Mouse (Mus musculus) CH12.LX (cell line): ENCODE results near the gene Mcl1. TPM values are rescaled to one million over a fixed set of nuclear protein-coding genes. Genes with fewer than 3 reads are reported as not detected.

Experiments used
- DNase-seq: peaks from one replicate; pipeline ENCODE4 v3.0.0-alpha.2; 2013; ENCODE audit errors: extremely low read depth
- H3K27ac ChIP-seq: 2 replicates; pipeline ENCODE4 v1.5.1; 2012; ENCODE audit warnings: low read depth, mild to moderate bottlenecking, control low read depth, moderate library complexity; ENCODE audit not compliant: insufficient read depth
- H3K27me3 ChIP-seq: replicated peaks from 2 replicates; pipeline ENCODE3; 2012; ENCODE audit warnings: inconsistent platforms
- H3K36me3 ChIP-seq, 2 experiments: replicated peaks in 1 of 2; 2 replicates each; pipeline versions ENCODE3 to v1.6.1; 2012; ENCODE audit warnings: inconsistent platforms in 1 of 2, low read length in 1 of 2, mild to moderate bottlenecking in 1 of 2, mixed read lengths in 1 of 2, moderate library complexity in 1 of 2; ENCODE audit not compliant: control insufficient read depth in 1 of 2, insufficient read depth in 1 of 2
- H3K4me1 ChIP-seq, 2 experiments: 2 replicates each; pipeline ENCODE4 v1.6.1; 2012; ENCODE audit warnings: inconsistent platforms in 1 of 2, moderate library complexity in 1 of 2; ENCODE audit not compliant: insufficient read depth in 2 of 2, control insufficient read depth in 1 of 2
- H3K4me2 ChIP-seq: 2 replicates; pipeline ENCODE4 v1.6.1; 2012; ENCODE audit warnings: low read depth, mild to moderate bottlenecking, control low read depth; ENCODE audit not compliant: poor library complexity, insufficient read depth, severe bottlenecking
- H3K4me3 ChIP-seq, 3 experiments: fragments of 150-350 bp in 1 of 3; sonication (generic) in 1 of 3; replicated peaks in 1 of 3; 2 replicates each; pipeline versions ENCODE3 to v1.5.1; 2011 to 2012; ENCODE audit warnings: low read depth in 2 of 3, low read length in 2 of 3, mild to moderate bottlenecking in 2 of 3, moderate library complexity in 2 of 3, control low read depth in 1 of 3, improper control_type of control experiment in 1 of 3, inconsistent platforms in 1 of 3, mixed read lengths in 1 of 3; ENCODE audit not compliant: poor library complexity in 1 of 3
- H3K79me2 ChIP-seq: replicated peaks from 2 replicates; pipeline ENCODE4 v1.6.1; 2012; ENCODE audit warnings: mild to moderate bottlenecking, moderate library complexity; ENCODE audit not compliant: control insufficient read depth, poor library complexity, insufficient read depth, severe bottlenecking; ENCODE audit errors: extremely low read depth
- H3K9ac ChIP-seq: 2 replicates; pipeline ENCODE4 v1.6.1; 2012; ENCODE audit warnings: low read depth, mild to moderate bottlenecking, control low read depth, moderate library complexity; ENCODE audit not compliant: insufficient read depth
- H3K9me3 ChIP-seq: replicated peaks from 2 replicates; pipeline ENCODE3; 2012; ENCODE audit warnings: low read length, inconsistent platforms, mixed read lengths
- BHLHE40 ChIP-seq: IDR thresholded peaks from 2 replicates; pipeline ENCODE4 v1.6.1; 2011; ENCODE audit warnings: mild to moderate bottlenecking, low read depth, low read length, improper control_type of control experiment
- CHD1 ChIP-seq: IDR thresholded peaks from 2 replicates; pipeline ENCODE4 v1.6.1; 2012; ENCODE audit warnings: low read depth, low read length, improper control_type of control experiment, inconsistent platforms
- CHD2 ChIP-seq: IDR thresholded peaks from 2 replicates; pipeline ENCODE4 v1.6.1; 2011; ENCODE audit warnings: low read length, improper control_type of control experiment
- E2F4 ChIP-seq: IDR thresholded peaks from 2 replicates; pipeline ENCODE4 v1.6.1; 2011; ENCODE audit warnings: low read depth, low read length, improper control_type of control experiment; ENCODE audit not compliant: insufficient replicate concordance
- ELF1 ChIP-seq: IDR thresholded peaks from 2 replicates; pipeline ENCODE4 v1.6.1; 2014; ENCODE audit warnings: low read depth, mild to moderate bottlenecking, inconsistent platforms, low read length, improper control_type of control experiment
- HCFC1 ChIP-seq: IDR thresholded peaks from 2 replicates; pipeline ENCODE4 v1.6.1; 2012; ENCODE audit warnings: low read depth, mild to moderate bottlenecking, inconsistent platforms, low read length, improper control_type of control experiment
- KAT2A ChIP-seq: IDR thresholded peaks from 2 replicates; pipeline ENCODE4 v1.6.1; 2012; ENCODE audit warnings: low read length, improper control_type of control experiment, inconsistent platforms; ENCODE audit not compliant: insufficient replicate concordance
- MAFK ChIP-seq: IDR thresholded peaks from 2 replicates; pipeline ENCODE4 v1.6.1; 2011; ENCODE audit warnings: low read length, improper control_type of control experiment; ENCODE audit not compliant: insufficient replicate concordance
- MAZ ChIP-seq: IDR thresholded peaks from 2 replicates; pipeline ENCODE4 v1.6.1; 2012; ENCODE audit warnings: low read depth, mild to moderate bottlenecking, inconsistent platforms, low read length, improper control_type of control experiment, moderate library complexity
- NELFE ChIP-seq: IDR thresholded peaks from 2 replicates; pipeline ENCODE4 v1.6.1; 2011; ENCODE audit warnings: low read depth, low read length, improper control_type of control experiment
- PAX5 ChIP-seq: IDR thresholded peaks from 2 replicates; pipeline ENCODE4 v1.6.1; 2012; ENCODE audit warnings: low read length, inconsistent platforms, mixed read lengths
- RCOR1 ChIP-seq: conservative IDR thresholded peaks from 2 replicates; pipeline ENCODE4 v1.6.1; 2012; ENCODE audit warnings: low read depth, mild to moderate bottlenecking, inconsistent platforms, low read length, improper control_type of control experiment
- SIN3A ChIP-seq: IDR thresholded peaks from 2 replicates; pipeline ENCODE4 v1.6.1; 2012; ENCODE audit warnings: low read length, improper control_type of control experiment, inconsistent platforms
- TBP ChIP-seq: conservative IDR thresholded peaks from 2 replicates; pipeline ENCODE4 v1.6.1; 2011; ENCODE audit warnings: low read depth, low read length, improper control_type of control experiment
- TCF12 ChIP-seq: IDR thresholded peaks from 2 replicates; pipeline ENCODE4 v1.6.1; 2014; ENCODE audit warnings: low read depth, mild to moderate bottlenecking, inconsistent platforms, low read length, improper control_type of control experiment
- ZKSCAN1 ChIP-seq: IDR thresholded peaks from 2 replicates; pipeline ENCODE4 v1.6.1; 2012; ENCODE audit warnings: low read depth, inconsistent platforms, low read length, improper control_type of control experiment, borderline replicate concordance
- dilution Hi-C: fragments of 300-500 bp; cut with MboI; formaldehyde crosslinking; loops from 2 replicates; pipeline ENCODE4 v1.14.3; 2020; ENCODE audit warnings: low sequenced_read_pairs; ENCODE audit not compliant: extremely low pct_unique_long_range_greater_than_20kb, extremely low pct_ligation_motif_present
- in situ Hi-C: fragments of 300-500 bp; cut with MboI; formaldehyde crosslinking; loops from 3 replicates; pipeline ENCODE4 v1.14.3; 2019; ENCODE audit warnings: low sequenced_read_pairs, low pct_ligation_motif_present, low pct_unique_long_range_greater_than_20kb, mixed read lengths
- polyA plus RNA-seq: library from polyadenylated mRNA; unstranded; fragments of >175 nt; gene quantifications from 2 replicates; pipeline ENCODE4 v1.2.1, GENCODE M21; 2012; ENCODE audit warnings: low read depth; ENCODE audit not compliant: insufficient read length
- total RNA-seq, 2 experiments: library from RNA; depleted of rRNA; stranded (reverse); fragments of 300-350 nt in 1 of 2; fragments of >200 nt in 1 of 2; gene quantifications; 2 replicates each; pipeline ENCODE4 v1.2.3; 2012 to 2014

Gene Mcl1
- total and polyA plus RNA-seq, 3 experiments = 95.9 to 225 (median 188) TPM

- H3K4me3 ChIP-seq = no peak overlapping the region
- H3K36me3 ChIP-seq = no peaks in the 10 kb centered on the region
- H3K9me3 ChIP-seq = no peaks in the 10 kb centered on the region
- TF ChIP-seq MAZ (0 out of 2 replicates have a peak, but pooled peaks have one; percentile 3), MAFK (no peak), ZKSCAN1 (no peak), KAT2A (no peak), CHD1 (no peak), TBP (no peak), BHLHE40 (no peak), ELF1 (no peak), CHD2 (peak; percentile 83), SIN3A (no peak)
- peak overlapping the region; percentile 8 for H3K4me2 ChIP-seq
- in situ Hi-C loops = loop anchor here (10.0 kb wide), 1 partner anchor 572 kb away; the partner anchor contains the start of genes Hist2h2ac and Hist2h2be
- H3K79me2 ChIP-seq = no peaks in the 10 kb centered on the region
- H3K4me1 ChIP-seq = peaks cover 29 to 92% of the 10 kb centered on the region in 2 experiments
- DNase-seq = no peak
- H3K27me3 ChIP-seq = no peaks in the 10 kb centered on the region
- H3K9ac ChIP-seq = peak overlapping the region; percentile 47; the same call in 1 of the 2 replicates
- dilution Hi-C loops = no loop called here
- peak overlapping the region; percentile 92 for H3K27ac ChIP-seq
Measured at GRCm38 (mm10) chr3:95652871-95653270, 5.7 kb upstream of the Mcl1 start.

- Histone ChIP-seq H3K4me2 (no peak overlapping the region), H3K79me2 (no peaks in the 10 kb centered on the region), H3K9ac (0 out of 2 replicates have a peak overlapping the region, but pooled peaks have one; percentile 47), H3K27me3 (no peaks in the 10 kb centered on the region), H3K4me1 (peaks cover 24 to 85% of the 10 kb centered on the region in 2 experiments), H3K27ac (peak overlapping the region; percentile 35; the same call in 1 of the 2 replicates), H3K9me3 (no peaks in the 10 kb centered on the region), H3K4me3 (no peak overlapping the region), H3K36me3 (no peaks in the 10 kb centered on the region)
- no peak for DNase-seq
- dilution Hi-C loops = no loop called here
- in situ Hi-C loops = loop anchor here (10.0 kb wide), 1 partner anchor 571 kb away; the partner anchor contains the start of genes Hist2h2ac and Hist2h2be
- TF ChIP-seq HCFC1 = no peak
- TF ChIP-seq RCOR1 = no peak
- no peak for TF ChIP-seq ZKSCAN1
- TF ChIP-seq E2F4 = no peak
- no peak for TF ChIP-seq PAX5
- no peak for TF ChIP-seq MAFK
- no peak for TF ChIP-seq NELFE
- TF ChIP-seq TCF12 = no peak
- no peak for TF ChIP-seq TBP
- TF ChIP-seq CHD2 = no peak
- TF ChIP-seq MAZ = no peak
Measured at GRCm38 (mm10) chr3:95653473-95654034, 5.0 kb upstream of the Mcl1 start.
